Mouse (Mus musculus) stomach, postnatal 0 days (tissue): ENCODE data around the gene Tom1l2.

Experiments used
- CTCF ChIP-seq: IDR thresholded peaks from 2 replicates; pipeline ENCODE4 v1.5.1; 2016; ENCODE audit warnings: antibody characterized with exemption, low read depth, mild to moderate bottlenecking, moderate library complexity
- EP300 ChIP-seq: optimal IDR thresholded peaks from 2 replicates; pipeline ENCODE3; 2016; ENCODE audit warnings: antibody characterized with exemption

DNA sequence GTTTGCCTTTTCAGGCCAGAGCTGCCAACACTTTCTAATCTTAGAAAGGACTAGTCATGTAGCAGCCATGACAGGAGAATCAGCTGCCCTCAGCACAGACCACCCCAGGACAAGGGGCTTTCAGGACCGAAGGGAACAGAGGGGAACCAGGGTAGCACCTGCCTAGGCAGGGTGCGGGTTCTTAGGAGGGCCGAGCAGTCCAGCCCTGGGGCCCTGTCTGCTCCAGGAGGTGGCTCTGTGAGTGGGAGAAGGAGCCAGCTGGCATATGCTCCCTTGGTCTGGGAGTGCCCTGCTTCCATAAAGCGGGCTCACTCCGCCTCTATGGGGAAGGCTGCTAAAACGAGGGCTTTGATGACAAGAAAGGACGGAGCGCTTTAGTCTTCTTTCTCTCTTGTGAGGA, 119.5 kb downstream of the Tom1l2 start:
- TF ChIP-seq EP300 = no peak
- no peak for TF ChIP-seq CTCF
